Mouse (Mus musculus) megakaryocyte, embryonic 14.5 days (primary cell): ENCODE measurements at regions not wholly inside any gene's neighbourhood (a gene's known extent, or its start where the extent isn't known, plus 50 kb on each side); places are given as distances from the start of the nearest gene placed in this dataset.

Experiments used
- FLI1 ChIP-seq: IDR thresholded peaks from 2 replicates; pipeline ENCODE4 v1.6.1; 2012; ENCODE audit warnings: low read length, inconsistent platforms, mixed read lengths
- GATA1 ChIP-seq: IDR thresholded peaks from 3 replicates; pipeline ENCODE4 v1.6.1; 2012; ENCODE audit warnings: mixed read lengths, low read length, inconsistent platforms, borderline replicate concordance

DNA sequence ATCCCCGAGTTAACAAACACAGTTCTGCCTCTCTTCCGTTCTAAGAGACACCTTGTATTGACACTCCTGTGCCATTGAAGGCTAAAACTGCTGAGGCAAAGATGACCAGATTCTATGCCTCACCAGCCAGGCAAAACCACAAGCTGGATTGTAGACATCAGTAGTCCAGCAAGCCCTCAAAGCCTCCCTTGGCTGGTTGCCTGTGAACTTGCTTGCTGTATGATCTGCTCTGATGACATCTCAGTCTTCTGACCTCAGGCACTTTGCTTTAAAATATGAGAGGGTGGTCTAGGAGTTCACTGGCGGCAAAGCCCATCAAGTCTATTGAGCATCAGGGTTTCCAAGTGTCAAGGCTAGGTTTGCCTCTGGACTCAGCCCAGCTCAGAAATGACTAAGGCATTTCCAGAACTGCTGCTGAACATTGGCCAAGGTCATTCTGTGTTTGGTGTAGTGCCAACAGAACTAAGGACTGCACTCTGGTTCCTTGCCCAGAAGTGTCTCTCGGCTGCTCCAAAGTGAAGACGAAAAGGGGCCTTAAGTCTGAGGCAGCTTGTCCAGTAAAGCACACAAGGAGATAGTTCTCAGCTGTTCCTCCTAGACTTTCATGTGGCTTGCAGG lies 63.4 kb upstream of the Glis3 start:
- TF ChIP-seq GATA1 (no peak), FLI1 (no peak)
